Mouse (Mus musculus) layer of hippocampus, postnatal 10 days (tissue): Measurements from ENCODE around the gene Chit1. TPM values are rescaled to one million over a fixed set of nuclear protein-coding genes. Genes with fewer than 3 reads are reported as not detected.

Source experiments
- DNase-seq, 2 experiments: peaks; one replicate each; pipeline ENCODE4 v3.0.0; 2021; ENCODE audit warnings: low spot score in 2 of 2
- total RNA-seq, 2 experiments: library from RNA; stranded (reverse); gene quantifications; 2 replicates each; pipeline ENCODE4 v1.2.3; 2021

Gene Chit1
- total RNA-seq, 2 experiments from 2014 or later = 0.51 to 0.53 TPM

GRCm38 (mm10) chr1:134097956-134098725, 12.9 kb upstream of the Chit1 start:
- DNase-seq = no peak

DNA sequence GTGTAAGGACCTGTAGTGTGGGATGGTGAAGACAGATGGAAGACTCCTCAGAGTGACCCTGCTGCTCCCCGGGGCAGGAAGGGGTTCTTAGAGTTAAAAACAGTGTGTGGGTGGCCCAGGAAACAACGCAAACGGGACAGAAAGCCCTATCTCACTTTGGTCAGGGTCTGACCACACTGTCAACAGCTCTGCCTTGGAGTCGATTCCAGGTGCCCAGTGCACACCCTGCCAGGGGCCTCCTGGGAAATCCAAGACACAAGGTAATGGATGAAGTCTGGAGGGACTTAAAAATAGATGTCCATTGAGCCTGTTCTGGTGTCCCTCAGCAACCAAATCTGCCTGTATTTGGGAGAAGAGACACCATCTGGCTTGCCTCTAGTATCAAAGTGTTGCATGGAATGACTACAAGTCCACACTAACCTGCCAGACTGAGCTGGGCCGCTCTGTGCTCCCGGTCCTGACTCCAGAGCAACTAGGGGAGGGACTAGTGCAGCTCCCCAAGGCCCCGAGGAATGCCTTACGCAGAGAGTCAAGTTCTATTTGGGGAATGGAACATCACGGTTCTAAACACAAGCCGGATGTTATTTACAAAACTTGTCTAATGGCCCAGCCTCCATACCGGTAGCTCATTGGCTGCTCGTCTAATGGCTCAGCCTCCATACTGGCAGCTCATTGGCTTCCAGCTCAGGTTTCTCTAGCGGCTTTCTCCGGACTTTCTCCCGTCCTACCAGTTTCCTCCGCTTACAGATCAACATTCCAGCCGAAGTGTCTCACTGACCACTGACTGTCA, 12.1 kb upstream of the Chit1 start:
- peak; percentile 63 to 66 for DNase-seq

DNA sequence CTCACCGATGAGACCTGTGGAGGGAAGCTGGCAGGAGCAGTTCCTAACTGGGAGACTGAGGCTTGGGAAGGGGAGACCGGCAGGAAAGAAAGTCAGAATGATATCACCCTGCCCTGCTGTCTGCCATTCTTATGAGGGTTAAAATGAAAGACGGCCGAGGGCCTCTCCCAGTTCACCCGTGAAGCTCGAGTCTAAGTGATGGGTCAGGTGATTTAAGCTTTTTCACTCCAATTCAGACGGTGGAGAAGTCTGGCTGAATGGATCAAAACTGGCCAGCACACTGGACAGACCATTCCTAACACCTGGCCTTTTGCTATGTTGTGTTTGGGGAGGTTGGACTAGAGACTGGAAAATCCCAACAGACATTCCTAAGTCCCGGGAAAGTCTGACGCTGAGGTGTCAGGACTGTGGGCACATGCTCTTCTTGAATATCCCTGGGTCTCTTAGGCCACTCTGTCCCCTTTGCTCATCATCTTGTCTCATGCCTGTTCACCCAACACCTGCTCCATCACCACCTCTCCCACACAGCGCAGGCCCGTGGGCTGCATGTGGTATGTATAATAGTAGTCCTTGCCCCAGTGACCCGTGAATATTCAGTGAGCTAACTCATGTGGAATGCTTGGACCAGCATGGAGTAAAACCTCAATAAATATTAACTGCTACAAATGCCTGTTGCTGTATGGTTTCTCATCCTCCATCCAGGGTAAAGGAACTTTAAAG, 11.4 kb upstream of the Chit1 start:
- DNase-seq = no peak

GRCm38 (mm10) chr1:134100401-134100800, 10.6 kb upstream of the Chit1 start:
- DNase-seq = no peak

DNA sequence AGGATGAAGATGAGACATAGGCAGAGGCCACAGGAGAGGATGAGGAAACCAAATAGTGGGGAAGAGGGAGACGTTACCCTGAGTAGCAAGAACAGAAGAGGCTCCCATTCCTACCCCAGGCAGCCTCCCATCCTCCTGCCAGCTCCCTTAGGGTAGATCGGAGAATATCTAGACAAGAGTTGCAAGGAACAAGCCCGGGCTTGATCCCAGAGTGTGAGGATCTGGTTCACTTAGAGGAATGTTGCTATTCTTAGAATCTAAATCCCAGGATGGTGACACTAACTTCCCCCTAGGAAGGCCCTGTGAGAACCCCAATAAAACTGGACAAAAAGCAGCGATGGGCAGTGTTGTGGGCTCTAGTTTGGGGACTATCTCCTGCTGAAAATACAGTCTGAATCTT, 10.1 kb upstream of the Chit1 start:
- no peak for DNase-seq

DNA sequence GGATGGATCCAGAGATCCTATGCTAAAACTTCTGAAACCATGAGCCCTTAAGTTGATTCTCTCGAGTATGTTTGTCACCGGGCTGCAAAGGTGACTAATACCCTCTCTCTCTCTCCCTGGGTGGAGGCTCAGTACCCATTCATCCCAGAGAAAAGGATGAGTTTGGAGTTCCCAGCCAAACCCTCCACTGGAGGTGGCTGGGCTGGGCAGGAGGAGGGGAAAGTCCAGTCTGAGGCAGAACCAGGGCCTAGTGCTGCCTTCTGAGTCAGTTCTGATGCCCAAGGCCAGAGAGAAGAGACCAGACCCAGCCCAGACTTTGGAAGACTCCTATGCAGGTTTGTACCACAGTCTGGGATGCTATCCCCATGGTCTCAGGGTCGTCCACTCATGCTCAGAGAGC, 9.4 kb upstream of the Chit1 start:
- DNase-seq = no peak

GRCm38 (mm10) chr1:134103861-134104260, 7.2 kb upstream of the Chit1 start:
- DNase-seq = no peak

- DNase-seq = no peak
Measured at GRCm38 (mm10) chr1:134105043-134105763, 5.8 kb upstream of the Chit1 start.

DNA sequence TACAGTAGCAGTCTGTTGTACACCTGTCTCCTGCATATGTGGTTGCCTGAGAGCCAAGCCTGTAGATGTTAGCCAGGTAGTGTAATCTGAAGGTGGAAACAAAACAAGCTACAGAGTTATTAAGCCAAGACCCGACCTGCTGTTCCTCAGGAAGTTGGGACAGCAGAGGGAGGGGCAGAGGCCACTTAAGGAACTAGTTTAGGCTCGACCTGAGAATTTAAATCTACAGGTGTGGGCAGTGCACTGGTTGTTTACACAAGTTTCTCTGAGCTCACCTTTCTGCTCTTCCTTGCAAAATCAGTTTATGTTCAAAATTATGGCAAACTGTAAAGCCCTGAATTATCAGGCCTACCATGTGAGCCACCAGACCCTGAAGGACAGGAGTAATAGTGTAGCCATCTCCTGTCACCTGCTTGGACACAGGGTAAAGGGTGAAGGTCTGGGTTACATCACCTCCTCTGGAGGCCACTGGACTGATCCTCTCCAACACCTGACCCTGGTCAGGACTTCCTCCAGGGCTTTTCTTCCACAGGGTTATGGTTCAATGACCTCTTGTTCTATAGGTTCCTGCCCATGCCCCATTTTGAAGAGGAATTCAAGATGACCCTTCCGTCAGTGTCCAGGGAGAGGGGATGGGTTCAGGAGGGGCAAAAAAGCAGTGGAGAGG, 5.1 kb upstream of the Chit1 start:
- DNase-seq = no peak

GRCm38 (mm10) chr1:134106719-134107118, 4.3 kb upstream of the Chit1 start:
- DNase-seq = peak; percentile 67 to 75

DNA sequence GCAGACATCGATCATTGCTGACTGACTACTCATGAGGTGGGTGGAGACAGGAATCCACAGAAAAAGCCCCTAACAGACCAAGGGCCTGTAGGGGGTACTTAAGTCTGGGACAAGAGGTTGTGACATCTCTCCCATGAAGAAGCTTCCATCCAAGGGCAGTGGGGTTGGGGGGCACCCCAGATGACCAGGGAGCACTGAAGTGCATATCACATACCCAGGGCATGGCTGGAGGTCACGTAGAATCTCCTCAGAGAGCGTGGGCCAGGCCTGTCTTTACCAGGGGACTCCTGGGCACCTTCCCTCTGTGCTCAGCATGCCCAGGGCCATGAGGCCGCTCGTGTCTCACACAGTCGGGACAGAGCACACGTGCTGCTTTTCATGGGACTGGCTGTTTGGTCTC, 3.3 kb upstream of the Chit1 start:
- no peak for DNase-seq

GRCm38 (mm10) chr1:134110015-134110414, 1.0 kb upstream of the Chit1 start:
- DNase-seq = no peak

- no peak for DNase-seq
Measured at GRCm38 (mm10) chr1:134110449-134110848, 593 bp upstream of the Chit1 start.

- no peak for DNase-seq
Measured at GRCm38 (mm10) chr1:134113560-134113959, 2.5 kb downstream of the Chit1 start.

- no peak for DNase-seq
Measured at GRCm38 (mm10) chr1:134114018-134114417, 3.0 kb downstream of the Chit1 start.

DNA sequence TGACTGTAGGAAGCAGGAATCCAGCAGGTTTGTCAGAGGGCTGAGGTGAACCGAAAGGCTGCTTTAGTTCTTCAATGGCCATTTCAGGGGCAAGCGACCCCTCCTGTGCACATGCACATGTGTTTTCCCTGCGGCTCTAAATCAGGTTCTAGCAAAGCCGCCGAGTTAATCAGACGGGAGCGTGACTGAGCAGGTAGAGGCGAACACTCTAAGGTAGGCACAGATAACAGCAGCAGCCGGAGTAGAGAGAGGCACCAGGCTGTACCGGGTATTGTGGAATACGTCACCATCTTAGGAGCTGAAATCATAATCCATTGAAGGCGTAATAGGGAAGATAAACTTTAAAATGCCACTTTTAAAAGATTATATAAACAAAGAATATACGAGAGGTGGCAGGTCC, 3.7 kb downstream of the Chit1 start:
- DNase-seq = no peak

- peak in 1 of 2 experiments; percentile 21 for DNase-seq
Measured at GRCm38 (mm10) chr1:134115424-134115823, 4.4 kb downstream of the Chit1 start.

GRCm38 (mm10) chr1:134117110-134117509, 6.1 kb downstream of the Chit1 start:
- DNase-seq = no peak

DNA sequence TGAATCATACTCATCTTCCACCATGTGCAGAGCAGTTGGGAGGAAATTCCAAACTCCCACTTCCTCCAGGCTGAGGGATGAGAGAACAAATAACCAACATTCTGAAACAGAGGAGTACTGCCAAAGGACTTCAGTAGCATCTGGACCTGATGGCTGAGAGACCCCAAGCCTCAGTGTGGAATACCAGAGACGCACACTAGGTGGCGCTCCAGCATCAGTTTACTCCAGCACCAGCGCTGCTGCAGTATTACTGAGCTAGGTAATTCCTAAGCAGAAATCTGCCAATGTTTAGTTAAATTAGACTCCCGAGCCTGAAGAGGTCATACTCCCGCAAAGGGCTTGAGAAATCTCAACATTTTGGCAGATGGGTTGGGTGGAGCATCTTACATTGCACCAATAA, 9.1 kb downstream of the Chit1 start:
- DNase-seq = peak; percentile 99

- peak in 1 of 2 experiments; percentile 42 for DNase-seq
Measured at GRCm38 (mm10) chr1:134122195-134122594, 11.2 kb downstream of the Chit1 start.

- no peak for DNase-seq
Measured at GRCm38 (mm10) chr1:134133316-134133715, 22.3 kb downstream of the Chit1 start.
